Mouse (Mus musculus): Measurements from ENCODE around the gene Bivm. TPM values are rescaled to one million over a fixed set of nuclear protein-coding genes. Genes with fewer than 3 reads are reported as not detected.

The Bivm gene
- 17.2 and 18.0 TPM in 2 replicates for polyA plus RNA-seq (2015; fragmentation: Nextera tagmentation; extraction: Ambion mirVana)

GRCm38 (mm10) chr1:44118239-44119054 lies at the start of gene Bivm, which contains the start of gene Kdelc1:
Gene Bivm (plus strand): TSS chr1:44118957.
Gene Kdelc1 (minus strand): TSS chr1:44118808.
- H3K4me2 ChIP-seq (replicated peaks), result peak within 1 kb of the TSS; percentile 87
- H3K9me3 ChIP-seq (replicated peaks), result no peaks in the 10 kb centered on the region
- peak within 1 kb of the TSS; percentile 72 for H3K9ac ChIP-seq
- no peaks in the 10 kb centered on the region for H3K27me3 ChIP-seq
- peaks cover 6% of the 10 kb centered on the region; the same call in 1 of the 2 replicates for H3K4me1 ChIP-seq
- peaks cover 18% of the 10 kb centered on the region for H3K36me3 ChIP-seq
- ATAC-seq (ENCODE audit: insufficient number of reproducible peaks, low FRiP score, low TSS enrichment, low read depth), result peak; percentile 98
- under 1% methylated on average over 39 of the region's 39 CpGs for WGBS
- peak within 1 kb of the TSS; percentile 84 for H3K4me3 ChIP-seq (replicated peaks)
- H3K27ac ChIP-seq (replicated peaks), result peak within 1 kb of the TSS; percentile 97

- Histone ChIP-seq H3K9ac (peak overlapping the region; percentile 89), H3K4me3 (replicated peaks) (peak overlapping the region; percentile 97), H3K4me1 (peaks cover 9% of the 10 kb centered on the region), H3K4me2 (replicated peaks) (peak overlapping the region; percentile 70), H3K27me3 (no peaks in the 10 kb centered on the region), H3K9me3 (replicated peaks) (no peaks in the 10 kb centered on the region), H3K36me3 (peaks cover 20% of the 10 kb centered on the region), H3K27ac (replicated peaks) (peak overlapping the region; percentile 89)
- peak; percentile 66 for ATAC-seq (ENCODE audit: insufficient number of reproducible peaks, low FRiP score, low TSS enrichment, low read depth)
- under 1% methylated on average over 55 of the region's 55 CpGs for WGBS
Measured at GRCm38 (mm10) chr1:44101448-44102225, 17.1 kb upstream of the Bivm start.

- under 1% methylated on average over 55 of the region's 55 CpGs for WGBS
- Histone ChIP-seq H3K4me1 (peaks cover 9% of the 10 kb centered on the region), H3K9ac (peak within 1 kb of the TSS; percentile 89), H3K9me3 (replicated peaks) (no peaks in the 10 kb centered on the region), H3K36me3 (peaks cover 16% of the 10 kb centered on the region), H3K27me3 (no peaks in the 10 kb centered on the region), H3K27ac (replicated peaks) (peak within 1 kb of the TSS; percentile 89), H3K4me2 (replicated peaks) (peak within 1 kb of the TSS; percentile 70), H3K4me3 (replicated peaks) (peak within 1 kb of the TSS; percentile 97)
- ATAC-seq (ENCODE audit: insufficient number of reproducible peaks, low FRiP score, low TSS enrichment, low read depth), result peak; percentile 97
Measured at GRCm38 (mm10) chr1:44102259-44102717, 16.5 kb upstream of the Bivm start, which contains the start of gene Tex30. Gene Tex30 (minus strand): TSS chr1:44102441.

- H3K27ac ChIP-seq (replicated peaks), result peak overlapping the region; percentile 48; the same call in 1 of the 2 replicates
- WGBS, result 8% methylated on average over 5 of the region's 5 CpGs
- H3K9ac ChIP-seq, result no peak overlapping the region
- peaks cover 9% of the 10 kb centered on the region for H3K4me1 ChIP-seq
- no peaks in the 10 kb centered on the region for H3K9me3 ChIP-seq (replicated peaks)
- H3K27me3 ChIP-seq, result no peaks in the 10 kb centered on the region
- H3K36me3 ChIP-seq, result peaks cover 18% of the 10 kb centered on the region
- no peak for ATAC-seq (ENCODE audit: insufficient number of reproducible peaks, low FRiP score, low TSS enrichment, low read depth)
- H3K4me2 ChIP-seq (replicated peaks), result peak overlapping the region; percentile 70
- H3K4me3 ChIP-seq (replicated peaks), result peak overlapping the region; percentile 97
Measured at GRCm38 (mm10) chr1:44102939-44103338, 15.8 kb upstream of the Bivm start.

- Histone ChIP-seq H3K4me3 (replicated peaks) (peak overlapping the region; percentile 84), H3K27ac (replicated peaks) (no peak overlapping the region), H3K9me3 (replicated peaks) (no peaks in the 10 kb centered on the region), H3K36me3 (peaks cover 23% of the 10 kb centered on the region), H3K27me3 (no peaks in the 10 kb centered on the region), H3K4me2 (replicated peaks) (peak overlapping the region; percentile 87), H3K4me1 (peaks cover 6% of the 10 kb centered on the region; the same call in 1 of the 2 replicates), H3K9ac (no peak overlapping the region)
- ATAC-seq (ENCODE audit: insufficient number of reproducible peaks, low FRiP score, low TSS enrichment, low read depth), result no peak
Measured at GRCm38 (mm10) chr1:44117571-44117970, 1.2 kb upstream of the Bivm start.

- Histone ChIP-seq H3K4me3 (replicated peaks) (peak overlapping the region; percentile 84), H3K27me3 (no peaks in the 10 kb centered on the region), H3K9me3 (replicated peaks) (no peaks in the 10 kb centered on the region), H3K27ac (replicated peaks) (peak overlapping the region; percentile 97), H3K9ac (peak overlapping the region; percentile 72), H3K4me1 (peaks cover 6% of the 10 kb centered on the region; the same call in 1 of the 2 replicates), H3K4me2 (replicated peaks) (peak overlapping the region; percentile 87), H3K36me3 (peaks cover 18% of the 10 kb centered on the region)
- peak; percentile 90 for ATAC-seq (ENCODE audit: insufficient number of reproducible peaks, low FRiP score, low TSS enrichment, low read depth)
- WGBS, result 0% methylated on average over 40 of the region's 43 CpGs
Measured at GRCm38 (mm10) chr1:44119201-44120073, 680 bp downstream of the Bivm start.

- WGBS, result 3% methylated on average over 6 of the region's 6 CpGs
Measured at GRCm38 (mm10) chr1:44120074-44120406, 1.3 kb downstream of the Bivm start.

GRCm38 (mm10) chr1:44122256-44122655 lies 3.5 kb downstream of the Bivm start:
- 74% methylated on average over 3 of the region's 3 CpGs for WGBS
- Histone ChIP-seq H3K27me3 (no peaks in the 10 kb centered on the region), H3K27ac (replicated peaks) (no peak overlapping the region), H3K4me2 (replicated peaks) (no peak overlapping the region), H3K4me3 (replicated peaks) (no peak overlapping the region), H3K4me1 (peaks cover 6% of the 10 kb centered on the region; the same call in 1 of the 2 replicates), H3K9ac (no peak overlapping the region), H3K36me3 (peaks cover 18% of the 10 kb centered on the region), H3K9me3 (replicated peaks) (no peaks in the 10 kb centered on the region)
- no peak for ATAC-seq (ENCODE audit: insufficient number of reproducible peaks, low FRiP score, low TSS enrichment, low read depth)

More at GRCm38 (mm10) chr1:44120074-44120406, 1.3 kb downstream of the Bivm start:
- ATAC-seq (ENCODE audit: insufficient number of reproducible peaks, low FRiP score, low TSS enrichment, low read depth), result peak; percentile 9; the same call in 1 of the 2 replicates
- Histone ChIP-seq H3K9me3 (replicated peaks) (no peaks in the 10 kb centered on the region), H3K36me3 (peaks cover 12% of the 10 kb centered on the region), H3K27ac (replicated peaks) (peak overlapping the region; percentile 97), H3K4me1 (peaks cover 6% of the 10 kb centered on the region; the same call in 1 of the 2 replicates), H3K9ac (peak overlapping the region; percentile 72), H3K4me3 (replicated peaks) (peak overlapping the region; percentile 84), H3K4me2 (replicated peaks) (peak overlapping the region; percentile 87), H3K27me3 (no peaks in the 10 kb centered on the region)

GRCm38 (mm10) chr1:44125590-44125989 lies 6.8 kb downstream of the Bivm start:
- Histone ChIP-seq H3K4me3 (replicated peaks) (no peak overlapping the region), H3K9ac (no peak overlapping the region), H3K27me3 (no peaks in the 10 kb centered on the region), H3K9me3 (replicated peaks) (no peaks in the 10 kb centered on the region), H3K4me2 (replicated peaks) (no peak overlapping the region), H3K4me1 (0 out of 2 replicates have a peak, but pooled peaks cover 3% of the 10 kb centered on the region), H3K36me3 (peaks cover 34% of the 10 kb centered on the region), H3K27ac (replicated peaks) (no peak overlapping the region)
- ATAC-seq (ENCODE audit: insufficient number of reproducible peaks, low FRiP score, low TSS enrichment, low read depth), result no peak
- 96% methylated on average over 4 of the region's 4 CpGs for WGBS

- Histone ChIP-seq H3K4me2 (replicated peaks) (no peak overlapping the region), H3K9ac (no peak overlapping the region), H3K4me3 (replicated peaks) (no peak overlapping the region), H3K27ac (replicated peaks) (no peak overlapping the region), H3K27me3 (no peaks in the 10 kb centered on the region), H3K4me1 (no peaks in the 10 kb centered on the region), H3K36me3 (peaks cover 40% of the 10 kb centered on the region), H3K9me3 (replicated peaks) (no peaks in the 10 kb centered on the region)
- no peak for ATAC-seq (ENCODE audit: insufficient number of reproducible peaks, low FRiP score, low TSS enrichment, low read depth)
- WGBS, result 89% methylated on average over 4 of the region's 4 CpGs
Measured at GRCm38 (mm10) chr1:44129929-44130581, 11.3 kb downstream of the Bivm start.
